Mouse (Mus musculus) lung, adult 2 months (tissue): ENCODE data around the gene Larp1b. TPM values are rescaled to one million over a fixed set of nuclear protein-coding genes. Genes with fewer than 3 reads are reported as not detected.

Experiments used
- DNase-seq: peaks from one replicate; pipeline ENCODE4 v3.0.0; 2022
- H3K4me1 ChIP-seq: fragments of 200-500 bp; 2 replicates; pipeline ENCODE4 v1.6.1; 2011; ENCODE audit warnings: low read length; ENCODE audit not compliant: control insufficient read depth, insufficient read depth
- H3K4me3 ChIP-seq: fragments of 200-500 bp; replicated peaks from 2 replicates; pipeline ENCODE3; 2011; ENCODE audit warnings: low read depth, mild to moderate bottlenecking, control low read depth, low read length; ENCODE audit errors: extremely low read depth
- CTCF ChIP-seq: fragments of 200-500 bp; IDR thresholded peaks from 2 replicates; pipeline ENCODE4 v1.5.1; 2011; ENCODE audit warnings: mild to moderate bottlenecking, low read length, control low read depth; ENCODE audit not compliant: insufficient read depth
- POLR2A ChIP-seq: fragments of 200-500 bp; IDR thresholded peaks from 2 replicates; pipeline ENCODE4 v1.6.1; 2011; ENCODE audit warnings: low read depth, mild to moderate bottlenecking, control low read depth, low read length, borderline replicate concordance; ENCODE audit errors: extremely low read depth
- WGBS: fragments of 180-500 bp; shearing (Covaris S2); methylation state at CpG from one replicate; pipeline ENCODE4 v1.1.7; 2018; 5-methylcytosine and 5-hydroxymethylcytosine counted together
- polyA plus RNA-seq: library from polyadenylated mRNA; depleted of rRNA; stranded (reverse); fragments of >200 nt; gene quantifications from 2 replicates; pipeline ENCODE4 v1.2.3, GENCODE M21; 2012

Larp1b gene
- polyA plus RNA-seq, 1 experiment = 4.4 TPM

- 66% methylated on average over 3 of the region's 3 CpGs for WGBS
- Histone ChIP-seq H3K4me3 (no peak overlapping the region), H3K4me1 (no peaks in the 10 kb centered on the region)
- DNase-seq = no peak
- TF ChIP-seq CTCF (no peak), POLR2A (no peak)
These were observed 68.5 kb downstream of the Larp1b start for GRCm38 (mm10) chr3:41018022-41018608.

GRCm38 (mm10) chr3:41020687-41021086, 71.1 kb downstream of the Larp1b start:
- WGBS = 75% methylated on average over 7 of the region's 7 CpGs
- no peak for TF ChIP-seq POLR2A
- no peak for TF ChIP-seq CTCF
- H3K4me3 ChIP-seq = no peak overlapping the region
- no peak for DNase-seq
- H3K4me1 ChIP-seq = no peaks in the 10 kb centered on the region

- H3K4me3 ChIP-seq = no peak overlapping the region
- WGBS = 49% methylated on average over 6 of the region's 6 CpGs
- TF ChIP-seq POLR2A = no peak
- TF ChIP-seq CTCF = no peak
- H3K4me1 ChIP-seq = no peaks in the 10 kb centered on the region
- no peak for DNase-seq
These were observed 72.4 kb downstream of the Larp1b start for GRCm38 (mm10) chr3:41021980-41022379.

GRCm38 (mm10) chr3:41030705-41031104, 81.1 kb downstream of the Larp1b start:
- Histone ChIP-seq H3K4me3 (no peak overlapping the region), H3K4me1 (no peaks in the 10 kb centered on the region)
- TF ChIP-seq POLR2A (no peak), CTCF (no peak)
- WGBS = 79% methylated on average over 1 of the region's 1 CpGs
- no peak for DNase-seq

- TF ChIP-seq POLR2A = no peak
- TF ChIP-seq CTCF = no peak
- no peak for DNase-seq
- 71% methylated on average over 12 of the region's 12 CpGs for WGBS
- no peaks in the 10 kb centered on the region for H3K4me1 ChIP-seq
- H3K4me3 ChIP-seq = no peak overlapping the region
These were observed 81.9 kb downstream of the Larp1b start for GRCm38 (mm10) chr3:41031286-41032210.

GRCm38 (mm10) chr3:41038297-41038916, 88.8 kb downstream of the Larp1b start:
- H3K4me3 ChIP-seq = no peak overlapping the region
- no peaks in the 10 kb centered on the region for H3K4me1 ChIP-seq
- WGBS = 76% methylated on average over 5 of the region's 5 CpGs
- DNase-seq = no peak
- TF ChIP-seq POLR2A (no peak), CTCF (no peak)

- TF ChIP-seq CTCF (no peak), POLR2A (no peak)
- Histone ChIP-seq H3K4me1 (no peaks in the 10 kb centered on the region), H3K4me3 (no peak overlapping the region)
- WGBS = 66% methylated on average over 5 of the region's 5 CpGs
- DNase-seq = no peak
These were observed 91.6 kb downstream of the Larp1b start for GRCm38 (mm10) chr3:41041241-41041640.

GRCm38 (mm10) chr3:41042195-41042938, 92.7 kb downstream of the Larp1b start:
- no peak for DNase-seq
- Histone ChIP-seq H3K4me1 (no peaks in the 10 kb centered on the region), H3K4me3 (no peak overlapping the region)
- WGBS = 71% methylated on average over 4 of the region's 4 CpGs
- TF ChIP-seq POLR2A = no peak
- no peak for TF ChIP-seq CTCF

GRCm38 (mm10) chr3:41043756-41044354, 94.2 kb downstream of the Larp1b start:
- no peaks in the 10 kb centered on the region for H3K4me1 ChIP-seq
- no peak overlapping the region for H3K4me3 ChIP-seq
- WGBS = 51% methylated on average over 11 of the region's 11 CpGs
- DNase-seq = no peak
- TF ChIP-seq POLR2A = no peak
- no peak for TF ChIP-seq CTCF
